Mouse (Mus musculus): ENCODE measurements around the gene 1700019N19Rik.

1700019N19Rik gene

DNA sequence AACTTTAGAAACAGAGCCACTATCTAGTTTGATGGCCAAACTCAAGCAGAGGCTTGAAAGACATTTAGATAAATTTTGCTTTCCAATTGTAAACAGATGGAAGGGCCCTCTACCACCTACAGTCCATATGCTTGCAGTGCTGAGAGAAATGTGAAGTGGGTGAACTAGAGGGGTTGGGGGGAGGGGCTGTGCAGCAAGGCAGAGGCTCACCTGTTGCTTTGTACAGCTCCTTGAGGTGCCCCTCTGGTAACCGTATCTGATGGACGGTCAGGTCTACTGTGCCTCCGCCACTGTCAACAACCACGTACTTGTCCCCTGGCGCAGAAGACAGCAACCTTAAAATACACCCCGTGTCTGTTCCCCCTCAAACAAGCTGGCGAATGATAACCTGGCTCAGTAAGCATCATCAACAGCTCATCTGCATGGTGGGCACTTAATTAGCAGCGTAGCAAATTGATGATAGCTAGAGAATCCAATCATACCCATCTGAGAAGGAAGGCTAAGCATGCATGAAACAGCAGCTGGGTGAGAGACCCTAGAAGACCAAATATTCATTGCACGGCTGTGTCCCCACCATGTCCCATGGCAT lies 11.0 kb upstream of the 1700019N19Rik start:
- no peak for DNase-seq

DNA sequence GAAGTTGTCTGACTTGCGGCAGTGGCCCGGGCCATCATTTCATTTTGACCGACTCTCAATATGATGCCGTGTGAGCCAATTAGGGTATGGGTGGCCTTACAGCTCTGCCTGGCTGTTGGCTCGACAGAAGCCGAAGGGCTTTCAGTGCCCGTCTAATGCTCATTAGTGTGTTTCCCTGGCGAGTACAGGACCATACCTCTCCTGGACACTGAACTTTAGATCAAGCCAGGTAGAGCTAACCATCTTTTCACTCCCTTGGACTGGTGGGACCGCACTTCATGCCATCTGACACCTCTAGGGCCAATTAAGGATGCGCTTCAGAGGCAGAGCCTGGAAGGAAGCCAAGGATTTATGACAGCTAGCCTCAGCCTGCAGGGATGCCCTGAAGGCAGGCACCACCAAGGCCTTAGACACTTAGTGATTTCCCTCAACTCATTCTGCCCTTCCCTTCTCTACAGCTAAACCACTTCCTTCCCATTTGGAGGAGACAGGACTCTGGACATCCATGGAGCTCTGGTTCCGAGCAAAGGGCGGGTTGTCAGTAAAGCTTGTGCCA lies 931 bp upstream of the 1700019N19Rik start:
- DNase-seq: no peak

DNA sequence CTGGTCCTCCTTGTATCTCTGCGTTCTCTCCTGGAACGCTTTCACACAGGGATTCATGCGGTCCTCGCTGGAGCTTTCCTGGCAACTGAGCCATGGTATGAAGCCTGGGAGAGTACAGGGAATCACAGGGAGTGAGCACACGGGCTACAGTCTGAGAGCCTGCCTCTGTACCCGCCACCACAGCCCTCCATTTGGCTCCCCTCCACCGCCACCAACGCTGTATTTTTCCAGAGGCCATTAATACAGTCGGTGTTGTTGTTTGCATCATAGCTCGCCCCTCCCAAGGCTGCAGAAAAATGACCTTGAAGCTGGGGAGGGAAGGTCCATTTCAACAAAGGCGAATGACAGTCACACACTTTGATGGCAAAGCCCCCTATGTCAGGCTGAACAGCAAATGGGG lies 5.1 kb downstream of the 1700019N19Rik start:
- DNase-seq: no peak

DNA sequence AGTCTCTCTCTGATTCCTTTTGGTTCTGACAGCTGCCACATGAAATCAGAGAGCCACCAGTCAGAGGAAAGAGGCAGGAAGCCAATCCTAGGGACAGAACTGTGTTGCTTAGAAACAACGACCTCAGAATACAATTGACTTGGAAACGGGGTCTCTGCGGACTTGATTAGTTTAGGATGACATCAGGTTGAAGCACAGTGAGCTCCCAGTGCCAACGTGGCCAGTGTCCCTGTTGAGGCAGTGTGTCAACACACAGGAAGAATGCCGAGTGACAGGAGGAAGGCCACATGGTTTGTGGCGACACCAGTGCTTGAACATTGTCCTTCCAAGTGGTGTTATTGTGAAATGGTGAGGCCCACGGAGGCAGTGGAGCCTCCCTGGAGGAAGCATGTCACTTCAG lies 10.3 kb downstream of the 1700019N19Rik start:
- no peak for DNase-seq

DNA sequence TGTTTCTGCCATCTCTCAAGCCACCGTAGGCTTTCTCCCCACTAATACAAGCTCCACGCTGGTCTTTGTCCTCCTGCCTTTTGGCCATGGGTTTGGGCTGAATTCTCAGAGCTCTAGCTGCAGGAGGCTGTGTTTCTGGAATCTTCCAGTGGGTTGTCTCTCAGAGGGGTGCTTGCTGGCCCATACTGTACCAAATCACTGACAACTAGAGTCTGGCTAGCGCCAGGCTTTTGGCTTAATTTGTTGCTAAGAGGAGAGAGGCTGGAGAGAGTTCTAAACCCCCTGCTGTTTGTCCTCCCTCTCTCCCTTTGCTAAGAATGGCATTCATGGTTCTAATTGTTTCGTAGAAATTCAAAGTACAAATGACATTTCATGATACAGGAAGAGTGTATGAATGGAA lies 12.7 kb downstream of the 1700019N19Rik start:
- DNase-seq: no peak

DNA sequence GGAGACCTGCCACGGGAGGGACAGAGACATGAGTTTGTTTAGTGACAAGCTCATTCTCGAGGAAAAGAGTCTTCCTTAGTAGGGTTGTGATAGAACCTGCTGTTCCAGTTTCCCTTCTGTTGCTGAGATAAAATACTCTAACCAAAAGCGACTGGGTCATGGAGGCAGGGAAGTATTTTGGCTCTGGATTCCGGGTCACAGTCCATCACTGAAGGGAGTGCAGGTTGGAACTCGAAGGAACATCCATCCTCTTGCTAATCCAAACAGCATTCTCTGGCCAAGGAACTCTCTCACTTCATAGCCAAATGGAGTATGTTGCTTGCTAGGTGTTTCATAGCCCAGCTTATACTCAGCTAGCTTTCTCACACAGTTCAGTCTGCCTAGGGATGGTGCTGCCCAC lies 17.8 kb downstream of the 1700019N19Rik start:
- DNase-seq: no peak

DNA sequence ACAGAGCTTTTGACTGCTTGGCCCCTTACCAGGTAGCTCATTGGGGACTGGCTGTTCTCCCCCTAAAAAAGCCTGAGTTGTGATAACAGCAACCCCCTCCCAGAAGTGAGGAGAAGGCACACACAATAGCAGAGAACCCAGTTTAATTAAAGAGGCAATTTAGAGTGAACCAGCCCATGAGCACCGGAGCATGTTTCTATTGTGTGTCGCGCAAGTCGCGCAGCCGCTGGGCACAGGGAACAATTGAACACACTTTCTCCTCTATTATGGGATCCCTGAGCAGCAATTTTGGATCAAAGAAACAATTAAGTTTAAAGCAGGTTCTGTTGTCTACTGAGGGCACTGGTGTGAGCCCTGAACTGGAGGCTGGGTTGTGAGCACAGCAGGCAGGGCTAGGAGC lies 26.9 kb downstream of the 1700019N19Rik start:
- DNase-seq: no peak

DNA sequence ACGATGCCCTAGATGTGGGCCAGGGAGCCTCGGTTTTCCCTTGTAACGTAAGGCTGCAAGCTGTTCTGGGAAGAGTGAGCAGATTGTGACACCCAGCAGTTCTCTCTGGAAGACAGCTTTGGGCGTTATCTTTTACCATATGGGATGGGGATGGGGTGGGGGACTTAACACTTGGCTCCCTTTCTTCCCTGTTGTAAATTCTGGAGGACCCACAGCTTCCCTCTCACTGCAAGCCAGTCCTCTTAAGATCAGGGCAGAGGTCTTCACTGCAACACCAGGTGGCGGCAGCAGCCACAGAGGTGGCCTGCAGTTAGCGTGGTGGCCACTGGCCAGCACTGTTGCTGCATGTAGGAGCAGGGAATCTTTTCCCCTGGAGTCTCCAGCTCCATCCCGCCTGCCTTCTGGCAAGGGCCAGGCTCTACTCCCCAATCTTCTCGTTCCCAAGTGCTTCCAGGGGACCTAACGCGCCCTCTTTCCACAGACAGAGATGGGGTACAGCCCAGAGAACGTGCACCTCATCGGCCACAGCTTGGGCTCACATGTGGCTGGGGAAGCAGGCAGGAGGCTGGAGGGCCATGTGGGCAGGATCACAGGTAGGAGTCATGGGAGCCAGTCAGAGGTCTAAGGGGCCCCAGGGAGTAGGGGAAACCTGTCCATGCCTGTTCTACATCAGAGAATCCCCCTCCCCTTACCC lies 31.3 kb downstream of the 1700019N19Rik start:
- peak; percentile 59 for DNase-seq

DNA sequence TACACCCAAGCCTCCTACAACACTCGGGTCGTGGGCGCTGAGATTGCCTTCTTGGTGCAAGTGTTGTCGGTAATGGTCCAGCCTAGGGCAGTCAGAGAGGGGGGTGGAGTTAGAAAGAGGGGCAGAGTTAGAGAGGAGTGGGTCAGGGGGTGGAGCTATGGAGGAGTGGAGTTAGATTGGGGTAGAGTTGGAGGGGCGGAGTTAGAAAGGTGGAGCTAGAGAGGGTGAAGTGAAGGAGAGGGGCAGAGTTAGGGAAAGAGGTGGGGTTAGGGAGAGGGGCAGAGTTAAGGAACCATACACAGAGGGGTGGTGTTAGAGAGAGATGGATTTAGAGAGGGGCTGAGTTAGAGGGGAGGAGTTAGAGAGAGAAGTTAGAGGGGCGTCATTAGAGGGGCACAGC lies 31.9 kb downstream of the 1700019N19Rik start:
- DNase-seq: no peak

DNA sequence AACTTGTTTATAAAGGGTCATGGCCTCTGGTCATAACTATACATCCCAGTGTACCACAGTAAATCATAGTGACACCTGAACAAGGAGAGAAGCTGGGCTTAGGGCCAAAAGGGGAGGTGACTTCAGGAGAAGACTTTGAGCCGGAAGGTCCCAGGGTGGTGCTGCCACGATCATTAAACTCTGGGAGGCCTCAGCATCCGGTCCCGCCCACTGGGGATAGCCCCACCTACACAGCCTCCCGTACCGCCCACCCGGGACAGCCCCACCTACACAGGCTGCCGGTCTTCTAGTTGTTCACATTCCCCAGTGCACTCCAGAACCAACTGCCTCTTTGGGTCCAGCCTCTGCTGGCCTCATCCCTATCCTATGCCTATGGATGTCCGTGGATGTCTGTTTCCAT lies 34.8 kb downstream of the 1700019N19Rik start, which contains the start of gene Pnliprp2:
Gene Pnliprp2, plus strand, starts transcription at position 297 of the 400 bp plus-strand sequence.
- peak; percentile 64 for DNase-seq

DNA sequence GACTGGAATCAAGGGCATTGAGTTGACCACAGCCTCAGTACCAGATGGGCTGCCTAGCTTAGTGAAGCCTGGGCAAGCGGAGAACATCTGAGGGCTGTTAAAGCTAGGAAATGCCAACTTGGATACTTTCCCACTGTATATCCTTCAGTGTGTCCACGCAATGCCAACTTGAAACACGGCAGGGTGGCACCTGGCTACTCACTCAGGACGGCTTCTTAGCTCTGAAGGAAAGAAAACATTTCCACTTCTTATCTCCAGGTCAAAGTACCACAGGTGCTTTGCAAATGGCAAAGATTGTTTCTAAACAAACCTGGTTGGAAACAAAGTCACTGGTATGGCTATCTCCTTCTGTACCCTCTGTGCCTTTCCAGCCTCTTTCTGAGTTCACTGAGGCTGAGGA lies 35.4 kb downstream of the 1700019N19Rik start:
- no peak for DNase-seq

DNA sequence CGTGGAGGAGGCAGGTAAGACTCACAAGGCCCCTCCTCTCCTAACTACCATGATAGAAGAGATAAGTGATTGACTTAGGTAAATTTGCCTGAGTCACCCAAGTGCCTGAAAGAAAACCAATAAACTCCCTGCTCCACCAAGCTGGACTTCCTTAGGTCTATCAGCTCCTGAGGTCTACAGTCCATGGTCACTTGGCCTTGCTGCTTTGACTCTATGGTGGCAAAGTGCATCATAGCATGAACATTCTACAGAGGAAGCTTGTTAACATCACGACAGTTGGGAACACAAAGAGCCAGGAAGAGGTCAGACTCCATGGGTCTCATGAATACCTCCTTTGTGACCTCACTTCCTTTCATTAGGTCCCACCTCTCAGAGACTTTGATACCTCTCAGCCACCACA lies 42.8 kb downstream of the 1700019N19Rik start:
- DNase-seq: no peak

DNA sequence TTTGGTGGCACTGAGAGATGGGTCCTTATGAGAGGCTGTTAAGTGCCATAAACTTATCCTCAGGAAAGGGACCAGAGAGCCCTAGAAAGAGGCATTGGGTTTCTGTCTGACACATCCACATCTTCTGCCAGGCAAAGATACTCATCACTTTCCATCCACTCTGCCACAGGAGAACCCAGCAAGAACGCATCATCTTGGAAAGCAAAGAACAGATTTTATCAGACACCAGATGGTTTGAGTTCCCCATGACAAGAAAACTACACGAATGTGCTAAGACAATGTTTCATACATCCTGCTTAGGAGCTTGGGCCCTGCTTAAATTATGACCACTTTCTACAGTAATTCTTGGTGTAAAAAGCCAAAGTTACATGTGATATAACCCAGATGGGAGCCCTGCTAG lies 43.4 kb downstream of the 1700019N19Rik start:
- no peak for DNase-seq

DNA sequence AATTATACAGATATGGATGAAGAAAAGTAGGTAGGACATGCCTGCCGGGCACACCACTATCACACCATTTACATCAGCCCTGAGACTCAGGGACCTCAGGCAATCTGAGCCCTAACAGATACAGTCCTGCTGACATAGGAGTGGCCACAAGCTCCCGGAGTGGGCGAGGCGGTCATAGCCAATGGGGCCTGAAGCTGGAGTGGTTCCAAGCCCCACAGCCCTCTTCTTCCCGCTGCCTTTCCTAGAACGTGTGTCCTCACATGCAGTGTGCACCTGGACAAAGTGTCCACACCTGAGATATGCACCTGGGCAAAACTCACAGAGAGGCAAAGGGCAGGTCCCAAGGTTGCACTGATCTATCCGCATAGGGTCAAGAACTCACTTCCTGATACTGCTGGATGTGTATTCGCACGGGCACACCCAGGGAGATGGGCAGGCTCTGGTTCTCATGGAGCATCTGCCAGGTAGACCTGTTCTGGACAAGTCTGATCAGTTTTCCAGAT lies 46.7 kb downstream of the 1700019N19Rik start:
- DNase-seq: no peak

DNA sequence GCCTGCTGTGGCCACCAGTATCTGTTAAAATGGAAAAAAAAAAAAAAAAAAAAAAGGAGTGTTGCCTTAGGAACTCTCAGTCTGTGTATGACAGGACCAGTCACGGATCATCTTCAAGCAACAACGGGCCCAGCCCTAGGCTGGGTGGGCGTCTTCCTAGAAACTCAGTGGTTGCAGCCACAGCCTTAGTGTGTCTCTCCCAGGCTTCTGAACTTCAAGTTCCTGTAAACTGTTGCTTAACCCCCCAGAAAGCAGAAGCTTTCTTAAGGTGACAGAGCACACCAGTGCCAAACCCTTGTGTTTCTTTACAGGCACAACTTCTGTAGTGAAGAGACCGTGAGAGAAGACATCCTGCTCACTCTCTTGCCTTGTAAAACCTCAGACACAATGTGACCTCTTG lies 50.5 kb downstream of the 1700019N19Rik start:
- no peak for DNase-seq

DNA sequence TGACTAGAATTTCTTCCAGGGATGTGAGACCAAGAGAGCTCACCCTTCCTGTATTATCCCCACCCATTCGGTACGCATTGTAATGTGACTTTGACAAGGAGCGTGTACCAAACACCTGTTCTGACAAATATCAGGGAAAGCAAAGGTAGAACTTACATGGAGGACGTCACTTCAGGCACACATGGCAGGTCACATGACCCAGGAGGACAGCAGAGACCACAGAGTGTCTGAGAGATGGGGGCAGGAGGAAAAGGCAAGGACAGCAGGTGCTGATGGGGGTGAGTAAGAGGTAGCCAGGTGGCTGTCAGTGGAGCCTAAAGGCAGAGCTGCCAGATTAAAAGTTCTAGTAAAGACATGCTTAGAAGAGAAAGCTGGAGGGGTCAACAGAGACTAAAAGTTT lies 51.5 kb downstream of the 1700019N19Rik start:
- no peak for DNase-seq

DNA sequence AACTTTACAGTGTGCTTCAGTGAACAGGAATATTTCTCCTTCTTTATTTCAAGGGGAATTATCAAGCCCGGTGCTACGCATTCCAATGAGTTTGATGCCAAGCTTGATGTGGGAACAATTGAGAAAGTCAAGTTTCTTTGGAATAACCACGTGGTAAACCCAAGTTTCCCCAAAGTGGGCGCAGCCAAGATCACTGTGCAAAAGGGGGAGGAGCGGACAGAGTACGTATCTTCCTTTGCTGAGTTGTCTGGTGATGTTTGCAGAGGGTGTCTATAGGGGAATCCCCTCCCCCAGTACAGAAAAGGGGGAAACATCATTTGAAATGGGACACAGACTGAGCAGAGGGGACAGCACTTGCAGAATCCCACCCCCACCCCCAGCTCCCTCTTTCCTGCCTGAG lies 53.2 kb downstream of the 1700019N19Rik start:
- no peak for DNase-seq

DNA sequence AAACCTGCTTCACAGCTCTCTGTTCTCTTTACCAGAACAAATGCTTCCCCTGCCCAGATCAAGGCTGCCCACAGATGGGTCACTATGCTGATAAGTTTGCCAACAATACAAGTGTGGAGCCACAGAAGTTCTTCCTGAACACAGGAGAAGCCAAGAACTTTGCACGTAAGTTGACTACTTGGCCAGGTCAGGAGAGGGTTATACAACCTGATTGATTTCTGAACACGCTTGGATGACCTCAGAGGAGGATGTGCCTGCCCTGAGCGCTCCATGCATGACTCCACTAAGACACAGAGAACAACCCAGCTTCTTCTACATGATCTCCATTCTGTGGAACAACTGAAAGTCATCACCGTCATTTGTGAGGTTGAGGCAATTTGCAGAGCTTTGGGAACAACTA lies 56.1 kb downstream of the 1700019N19Rik start:
- DNase-seq: peak; percentile 41
